Mouse (Mus musculus): Measurements from ENCODE around the gene Lyzl4.

GRCm38 (mm10) chr9:121677476-121677875 is 35.6 kb upstream of the Lyzl4 start:
- no peak for TF ChIP-seq CTCF (IDR thresholded peaks at IDR 0.05; ENCODE audit: low read depth, low read length)
- TF ChIP-seq GATA1 (IDR thresholded peaks at IDR 0.05; ENCODE audit: borderline replicate concordance, low read length): no peak
- TF ChIP-seq TAL1 (conservative IDR thresholded peaks at IDR 0.05; ENCODE audit: low read depth, low read length): no peak
- TF ChIP-seq POLR2AphosphoS5 (IDR thresholded peaks at IDR 0.05; ENCODE audit: insufficient replicate concordance, low read depth, low read length): no peak
- TF ChIP-seq GATA2 (IDR thresholded peaks at IDR 0.05; ENCODE audit: borderline replicate concordance, low read depth, low read length): no peak

Data from G1E (cell line).